Mouse (Mus musculus) stomach, embryonic 14.5 days (tissue): ENCODE results near the gene Ugt1a9. TPM values are rescaled to one million over a fixed set of nuclear protein-coding genes. Genes with fewer than 3 reads are reported as not detected.
"Not testable (repeated sequence)": the region's sequence is repeated elsewhere in the genome, so short reads cannot be mapped to it uniquely, and the experiment has no call there.

Experiments used
- ATAC-seq: fragments of 200-750 bp; cut with Nextera tagmentation; 2 replicates; pipeline ENCODE4 v1.8.0; 2017; ENCODE audit warnings: low read depth, moderate TSS enrichment; ENCODE audit not compliant: insufficient number of reproducible peaks, insufficient read depth, low FRiP score
- H3K27ac ChIP-seq: fragments of 300-500 bp; sonication (generic); 2 replicates; pipeline ENCODE4 v1.5.1; 2014; ENCODE audit warnings: mild to moderate bottlenecking, low read length, moderate library complexity, mixed read lengths
- H3K27me3 ChIP-seq: fragments of 300-500 bp; sonication (generic); 2 replicates; pipeline ENCODE4 v1.6.1; 2014; ENCODE audit warnings: low read length, control low read depth, mixed read lengths; ENCODE audit not compliant: control insufficient read depth, insufficient read depth
- H3K36me3 ChIP-seq: fragments of 300-500 bp; sonication (generic); 2 replicates; pipeline ENCODE4 v1.6.1; 2014; ENCODE audit warnings: mild to moderate bottlenecking, control low read depth, low read length, moderate library complexity, mixed read lengths; ENCODE audit not compliant: control insufficient read depth, insufficient read depth
- H3K4me1 ChIP-seq: fragments of 300-500 bp; sonication (generic); 2 replicates; pipeline ENCODE4 v1.6.1; 2014; ENCODE audit warnings: low read length, control low read depth, mixed read lengths; ENCODE audit not compliant: control insufficient read depth, insufficient read depth
- H3K4me2 ChIP-seq: fragments of 300-500 bp; sonication (generic); replicated peaks from 2 replicates; pipeline ENCODE4 v1.6.1; 2014; ENCODE audit warnings: low read depth, low read length, control low read depth
- H3K4me3 ChIP-seq: fragments of 300-500 bp; sonication (generic); 2 replicates; pipeline ENCODE4 v1.5.1; 2014; ENCODE audit warnings: low read depth, low read length, control low read depth
- H3K9ac ChIP-seq: fragments of 300-500 bp; sonication (generic); replicated peaks from 2 replicates; pipeline ENCODE4 v1.6.1; 2014; ENCODE audit warnings: low read depth, mild to moderate bottlenecking, control low read depth, low read length, moderate library complexity, mixed read lengths
- H3K9me3 ChIP-seq: fragments of 300-500 bp; sonication (generic); 2 replicates; pipeline ENCODE4 v1.6.1; 2016; ENCODE audit warnings: low read depth, low read length, control low read depth; ENCODE audit not compliant: control insufficient read depth
- WGBS: fragments of 180-500 bp; shearing (Covaris S2); extraction: QIAGEN DNeasy Blood & Tissue Kit; methylation state at CpG from one replicate; pipeline ENCODE4 v1.1.7; 2014; 5-methylcytosine and 5-hydroxymethylcytosine counted together
- polyA plus RNA-seq: library from polyadenylated mRNA; unstranded; fragments of >200 nt; fragmentation: Nextera tagmentation; extraction: Ambion mirVana; gene quantifications from 2 replicates; pipeline ENCODE4 v1.2.1, GENCODE M21; 2014

Ugt1a9 gene
- 0.46 and 0.67 TPM in 2 replicates for polyA plus RNA-seq

- no peaks in the 10 kb centered on the region for H3K36me3 ChIP-seq
- no peak for ATAC-seq
Measured at GRCm38 (mm10) chr1:88070495-88070894, at the start of gene Ugt1a9. Gene Ugt1a9, plus strand, starts transcription at chr1:88070800.

GRCm38 (mm10) chr1:88025244-88025643 is 45.4 kb upstream of the Ugt1a9 start:
- 74% methylated on average over 3 of the region's 3 CpGs for WGBS
- not testable (repeated sequence) for H3K27me3 ChIP-seq, H3K9me3 ChIP-seq, H3K9ac ChIP-seq, H3K4me1 ChIP-seq, H3K36me3 ChIP-seq, H3K27ac ChIP-seq, ATAC-seq, H3K4me3 ChIP-seq, H3K4me2 ChIP-seq

More at GRCm38 (mm10) chr1:88070495-88070894, at the start of gene Ugt1a9:
- Histone ChIP-seq H3K4me3 (no peak within 1 kb of the TSS), H3K27ac (no peak within 1 kb of the TSS), H3K4me2 (no peak within 1 kb of the TSS), H3K9me3 (no peaks in the 10 kb centered on the region), H3K9ac (no peak within 1 kb of the TSS), H3K4me1 (no peaks in the 10 kb centered on the region), H3K27me3 (no peaks in the 10 kb centered on the region)
- 49% methylated on average over 2 of the region's 2 CpGs for WGBS

GRCm38 (mm10) chr1:88043044-88043443 is 27.6 kb upstream of the Ugt1a9 start:
- not testable (repeated sequence) for H3K9me3 ChIP-seq, H3K4me2 ChIP-seq, ATAC-seq, H3K36me3 ChIP-seq, H3K9ac ChIP-seq, H3K4me1 ChIP-seq, H3K4me3 ChIP-seq, H3K27me3 ChIP-seq, H3K27ac ChIP-seq
- WGBS = 92% methylated on average over 1 of the region's 2 CpGs

- H3K27ac ChIP-seq, H3K9me3 ChIP-seq, H3K4me1 ChIP-seq, H3K9ac ChIP-seq, ATAC-seq, H3K36me3 ChIP-seq, H3K27me3 ChIP-seq, H3K4me2 ChIP-seq, H3K4me3 ChIP-seq: not testable (repeated sequence)
- WGBS = 47% methylated on average over 3 of the region's 5 CpGs
Measured at GRCm38 (mm10) chr1:88044832-88045437, 25.7 kb upstream of the Ugt1a9 start.

GRCm38 (mm10) chr1:88047408-88047807 is 23.2 kb upstream of the Ugt1a9 start:
- not testable (repeated sequence) for H3K9me3 ChIP-seq, H3K4me2 ChIP-seq, H3K4me3 ChIP-seq, H3K27ac ChIP-seq, H3K36me3 ChIP-seq, H3K4me1 ChIP-seq, H3K9ac ChIP-seq, H3K27me3 ChIP-seq, ATAC-seq
- WGBS = 91% methylated on average over 2 of the region's 2 CpGs

- Histone ChIP-seq H3K36me3 (no peaks in the 10 kb centered on the region), H3K9me3 (no peaks in the 10 kb centered on the region), H3K9ac (no peak within 1 kb of the TSS), H3K4me1 (no peaks in the 10 kb centered on the region), H3K4me2 (no peak within 1 kb of the TSS), H3K27ac (no peak within 1 kb of the TSS), H3K4me3 (no peak within 1 kb of the TSS), H3K27me3 (no peaks in the 10 kb centered on the region)
- no peak for ATAC-seq
- WGBS = 74% methylated on average over 1 of the region's 1 CpGs
Measured at GRCm38 (mm10) chr1:88055088-88055487, 15.5 kb upstream of the Ugt1a9 start, which contains the start of gene Ugt1a10. Gene Ugt1a10, plus strand, starts transcription at chr1:88055388.

- H3K4me2 ChIP-seq, H3K4me1 ChIP-seq, H3K9me3 ChIP-seq, H3K4me3 ChIP-seq, ATAC-seq, H3K36me3 ChIP-seq, H3K27ac ChIP-seq, H3K27me3 ChIP-seq, H3K9ac ChIP-seq: not testable (repeated sequence)
- WGBS = 81% methylated on average over 1 of the region's 2 CpGs
Measured at GRCm38 (mm10) chr1:88066472-88067102, 4.0 kb upstream of the Ugt1a9 start.

GRCm38 (mm10) chr1:88070902-88071301 is 302 bp downstream of the Ugt1a9 start:
- no peaks in the 10 kb centered on the region for H3K36me3 ChIP-seq
- H3K9me3 ChIP-seq = no peaks in the 10 kb centered on the region
- H3K4me1 ChIP-seq = no peaks in the 10 kb centered on the region
- H3K9ac ChIP-seq = no peak overlapping the region
- no peak overlapping the region for H3K4me3 ChIP-seq
- WGBS = 72% methylated on average over 4 of the region's 4 CpGs
- no peak for ATAC-seq
- no peak overlapping the region for H3K27ac ChIP-seq
- no peak overlapping the region for H3K4me2 ChIP-seq
- no peaks in the 10 kb centered on the region for H3K27me3 ChIP-seq

- H3K9me3 ChIP-seq = no peaks in the 10 kb centered on the region
- H3K4me3 ChIP-seq = no peak overlapping the region
- ATAC-seq = no peak
- no peaks in the 10 kb centered on the region for H3K27me3 ChIP-seq
- no peak overlapping the region for H3K4me2 ChIP-seq
- no peak overlapping the region for H3K27ac ChIP-seq
- H3K36me3 ChIP-seq = no peaks in the 10 kb centered on the region
- WGBS = 74% methylated on average over 2 of the region's 2 CpGs
- no peak overlapping the region for H3K9ac ChIP-seq
- no peaks in the 10 kb centered on the region for H3K4me1 ChIP-seq
Measured at GRCm38 (mm10) chr1:88074471-88074870, 3.9 kb downstream of the Ugt1a9 start.
